Mouse (Mus musculus) left cerebral cortex, postnatal 14 days (tissue): ENCODE data around the gene Tmem202. TPM values are rescaled to one million over a fixed set of nuclear protein-coding genes. Genes with fewer than 3 reads are reported as not detected.

ENCODE experiments used
- DNase-seq, 2 experiments: peaks; one replicate each; pipeline ENCODE4 v3.0.0; 2021 to 2022; ENCODE audit warnings: low spot score in 2 of 2, mixed read lengths in 1 of 2
- intact Hi-C: fragments of 180-260 bp; cut with DNase I; formaldehyde crosslinking; loops from one replicate; pipeline ENCODE4 v1.15.1; 2025
- total RNA-seq, 2 experiments: library from RNA; stranded (reverse); gene quantifications; 2 replicates each; pipeline ENCODE4 v1.2.3; 2021

Tmem202 gene
- total RNA-seq, 2 experiments from 2014 or later, result 2.0 to 3.5 TPM

DNA sequence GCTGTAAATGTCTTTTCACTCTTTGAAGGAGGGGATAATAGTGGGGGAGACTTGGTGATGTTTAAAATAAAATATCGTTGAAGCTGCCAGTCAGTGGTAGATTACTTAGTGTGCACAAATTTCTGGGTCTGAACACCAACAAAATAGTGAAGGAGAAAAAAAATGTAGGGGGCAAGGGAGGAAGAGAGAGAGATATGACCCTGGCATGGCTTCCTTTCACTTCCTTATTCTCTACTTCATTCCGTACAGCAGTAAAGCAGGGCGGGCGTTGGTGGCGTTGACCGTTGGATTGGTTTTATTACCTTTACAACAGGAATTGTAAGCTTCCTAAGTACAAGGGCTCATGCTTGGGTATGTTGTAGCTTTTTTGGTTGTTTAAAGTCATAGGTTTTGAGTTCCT, 2.0 kb upstream of the Tmem202 start:
- no peak for DNase-seq
- intact Hi-C loops, result no loop called here

- DNase-seq, result no peak
- intact Hi-C loops, result no loop called here
These were observed 2.0 kb downstream of the Tmem202 start for GRCm38 (mm10) chr9:59537651-59538050.

GRCm38 (mm10) chr9:59533889-59534288, 5.8 kb downstream of the Tmem202 start:
- intact Hi-C loops, result no loop called here
- DNase-seq, result no peak

- no peak for DNase-seq
- intact Hi-C loops, result no loop called here
These were observed 6.2 kb downstream of the Tmem202 start for GRCm38 (mm10) chr9:59533422-59533821.

DNA sequence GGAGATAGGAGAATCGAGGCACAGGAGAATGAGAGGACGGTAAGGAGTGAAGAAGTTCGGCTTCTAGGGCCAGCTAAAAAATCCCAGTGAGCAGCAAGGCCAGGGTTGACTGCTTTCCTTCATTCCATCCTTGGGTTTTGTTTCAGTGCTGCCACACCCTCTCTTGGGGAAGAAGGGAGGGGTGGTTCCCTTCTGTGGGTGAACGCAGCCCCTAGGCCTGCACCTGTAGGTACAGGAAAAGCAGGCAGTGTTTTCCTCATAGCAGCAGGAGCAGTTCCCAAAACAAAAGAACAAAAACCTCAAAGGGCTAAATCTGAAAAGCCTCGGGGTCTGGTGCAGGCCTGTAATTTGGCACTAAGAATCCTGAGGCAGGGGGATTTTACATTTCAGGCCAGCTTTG, 8.0 kb downstream of the Tmem202 start:
- intact Hi-C loops, result no loop called here

DNA sequence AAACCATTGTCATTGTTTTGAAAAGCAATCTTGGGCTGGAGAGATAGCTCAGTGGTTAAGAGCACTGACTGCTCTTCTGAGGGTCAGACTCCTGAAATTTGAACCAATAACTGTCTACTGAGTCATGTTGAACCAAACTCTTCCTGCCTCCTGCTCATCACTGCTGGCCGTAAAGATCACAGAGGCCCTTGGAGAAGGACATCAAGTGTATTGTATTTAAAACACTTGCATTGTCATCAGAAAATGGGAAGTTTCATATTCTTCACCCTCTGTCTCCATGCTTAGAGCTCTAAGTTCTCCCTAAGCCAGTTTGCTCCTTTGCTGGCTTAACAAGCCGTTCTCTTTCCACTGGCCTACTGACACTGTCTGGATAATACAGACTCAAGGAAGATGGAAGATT, 11.4 kb downstream of the Tmem202 start:
- DNase-seq, result no peak
- intact Hi-C loops, result no loop called here

More for the DNA sequence above, 8.0 kb downstream of the Tmem202 start:
- no peak for DNase-seq

DNA sequence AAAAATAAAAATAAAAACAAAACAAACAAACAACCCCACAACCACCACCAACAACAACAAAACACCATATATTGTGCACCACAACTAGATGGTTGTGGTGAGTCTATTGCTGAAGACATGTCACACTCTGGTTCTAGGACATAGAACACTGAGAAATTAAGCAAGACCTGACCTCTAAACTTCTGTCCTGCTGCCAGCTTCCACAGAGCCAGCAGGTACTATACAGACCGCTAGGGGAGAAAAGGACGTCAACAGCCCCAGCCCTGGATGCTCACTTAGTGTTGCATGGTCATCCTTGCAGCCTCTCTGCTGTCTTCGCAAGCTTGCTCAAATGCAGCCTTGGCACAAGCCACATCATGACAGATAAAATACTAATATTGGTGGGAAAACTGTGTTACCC, 12.1 kb downstream of the Tmem202 start:
- no peak for DNase-seq
- intact Hi-C loops, result no loop called here

- intact Hi-C loops, result no loop called here
- no peak for DNase-seq
These were observed 12.9 kb downstream of the Tmem202 start for GRCm38 (mm10) chr9:59526727-59527126.

DNA sequence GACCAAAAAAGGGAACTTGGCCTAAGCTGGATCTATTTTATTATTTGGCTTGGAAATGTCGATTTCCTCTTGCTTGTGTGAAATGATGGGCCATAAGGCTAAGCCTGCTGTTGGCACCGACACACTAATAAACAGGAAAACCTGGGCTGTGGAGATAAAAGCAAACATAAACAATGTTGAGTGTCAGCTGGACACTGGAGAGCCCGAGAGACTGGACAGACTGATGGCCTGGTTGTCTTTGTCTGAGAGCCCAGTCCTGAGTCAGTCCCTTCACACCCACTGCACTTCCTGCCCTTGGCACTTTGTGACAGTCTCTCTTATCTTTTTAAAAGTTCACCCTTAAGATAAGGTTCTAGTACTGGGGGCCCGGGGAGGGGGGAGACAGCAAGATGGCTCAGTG, 16.7 kb downstream of the Tmem202 start:
- intact Hi-C loops, result no loop called here
- no peak for DNase-seq

GRCm38 (mm10) chr9:59519396-59519795, 20.3 kb downstream of the Tmem202 start:
- intact Hi-C loops, result no loop called here
- DNase-seq, result no peak

- intact Hi-C loops, result no loop called here
- DNase-seq, result peak; percentile 65
These were observed 20.7 kb downstream of the Tmem202 start for GRCm38 (mm10) chr9:59518976-59519375.

DNA sequence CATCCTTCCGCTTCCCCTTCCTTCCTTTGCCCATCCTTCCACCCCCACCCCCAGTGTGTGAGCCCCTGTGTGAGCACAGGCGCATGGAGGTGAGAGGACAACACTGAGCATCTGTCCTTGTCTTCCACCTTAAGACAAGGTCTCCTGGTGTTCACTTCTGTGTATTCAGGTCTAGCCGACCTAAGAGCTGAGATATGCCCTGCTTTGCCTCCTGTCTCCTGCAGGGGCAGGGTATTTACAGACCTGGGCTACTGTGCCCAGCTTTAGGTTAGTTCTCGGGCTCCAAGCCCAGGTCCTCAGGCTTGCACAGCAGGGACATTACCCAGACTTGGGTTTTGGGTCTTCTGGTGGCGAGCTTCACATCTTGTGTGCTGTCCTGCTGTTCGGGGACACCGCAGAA, 22.5 kb downstream of the Tmem202 start:
- intact Hi-C loops, result no loop called here
- DNase-seq, result no peak

DNA sequence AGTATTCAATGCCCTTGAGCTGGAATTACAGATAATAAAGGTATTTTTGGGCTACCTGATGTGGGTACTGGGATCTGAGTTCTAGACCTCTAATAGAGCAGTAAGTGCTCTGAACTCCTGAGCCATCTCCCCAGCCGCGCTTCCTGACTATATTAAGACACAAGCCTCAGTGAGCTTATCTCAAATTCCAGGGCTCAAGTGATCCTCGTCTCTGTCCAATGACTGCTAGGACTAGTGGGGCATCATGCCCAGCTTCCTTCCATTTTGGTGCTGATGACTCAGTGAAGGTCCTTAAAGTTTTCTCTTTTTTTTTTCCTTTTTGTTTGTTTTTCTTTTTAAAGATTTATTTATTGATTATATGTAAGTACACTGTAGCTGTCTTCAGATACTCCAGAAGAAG, 24.6 kb downstream of the Tmem202 start:
- DNase-seq, result no peak
- intact Hi-C loops, result no loop called here

GRCm38 (mm10) chr9:59512381-59512780, 27.3 kb downstream of the Tmem202 start:
- intact Hi-C loops, result no loop called here
- no peak for DNase-seq

DNA sequence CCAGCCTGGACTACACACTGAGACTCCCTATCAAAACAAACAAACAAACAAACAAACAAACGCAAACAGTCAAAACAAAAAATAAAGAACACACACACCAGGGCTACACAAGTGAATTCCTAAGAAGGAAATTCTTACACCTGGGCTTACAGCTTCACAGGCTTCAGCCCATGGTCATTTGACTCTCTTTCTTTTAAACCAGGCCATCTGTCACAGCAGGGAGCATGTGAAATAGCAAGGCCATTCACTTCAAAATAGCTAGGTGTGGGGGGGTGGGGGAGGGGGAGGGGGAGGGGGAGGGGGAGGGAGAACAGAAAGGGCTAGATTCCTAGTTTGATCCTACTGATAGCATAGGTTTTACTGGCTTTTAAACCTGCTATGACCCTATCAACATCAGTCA, 31.5 kb downstream of the Tmem202 start:
- intact Hi-C loops, result no loop called here
- no peak for DNase-seq

GRCm38 (mm10) chr9:59487331-59487730, 52.3 kb downstream of the Tmem202 start:
- intact Hi-C loops, result loop anchor here (5.0 to 10.0 kb wide), 2 partner anchors 80 to 193 kb away; partner anchors contain the start of gene Adpgk
- DNase-seq, result no peak

DNA sequence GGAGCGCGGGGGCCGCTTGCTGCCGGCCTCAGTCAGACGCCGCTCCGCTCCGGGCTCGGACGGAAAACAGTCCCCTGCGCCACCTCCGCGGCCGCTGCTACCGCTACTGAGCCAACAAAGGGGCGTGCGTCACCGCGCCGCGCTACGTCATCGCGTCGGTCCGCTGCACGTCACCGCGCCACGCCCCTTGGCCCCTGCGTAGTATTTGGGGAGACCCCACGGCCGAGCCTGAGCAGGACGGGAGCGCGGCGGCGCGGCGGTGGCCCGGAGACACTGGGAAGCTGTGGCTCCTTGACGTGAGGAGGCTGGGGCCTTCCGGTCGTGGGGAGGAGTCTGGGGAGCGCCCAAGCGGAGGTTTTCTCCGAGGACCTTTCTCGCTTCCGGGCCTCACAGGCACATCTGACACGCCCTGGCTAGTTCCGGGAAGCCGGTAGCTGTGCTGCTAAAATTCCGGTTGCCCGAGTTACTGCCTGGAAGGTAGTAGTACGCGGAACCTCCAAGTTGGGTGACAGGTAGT, 53.0 kb downstream of the Tmem202 start, which contains the start of gene Arih1:
Gene Arih1, minus strand, starts transcription at position 70 of the 517 bp plus-strand sequence.
- intact Hi-C loops, result loop anchor here (5.0 to 10.0 kb wide), 2 partner anchors 81 to 192 kb away; partner anchors contain the start of gene Adpgk
- DNase-seq, result peak; percentile 98 to 99

- intact Hi-C loops, result loop anchor here (5.0 to 10.0 kb wide), 2 partner anchors 81 to 191 kb away; partner anchors contain the start of gene Adpgk
These were observed 53.5 kb downstream of the Tmem202 start for GRCm38 (mm10) chr9:59486076-59486518.

DNA sequence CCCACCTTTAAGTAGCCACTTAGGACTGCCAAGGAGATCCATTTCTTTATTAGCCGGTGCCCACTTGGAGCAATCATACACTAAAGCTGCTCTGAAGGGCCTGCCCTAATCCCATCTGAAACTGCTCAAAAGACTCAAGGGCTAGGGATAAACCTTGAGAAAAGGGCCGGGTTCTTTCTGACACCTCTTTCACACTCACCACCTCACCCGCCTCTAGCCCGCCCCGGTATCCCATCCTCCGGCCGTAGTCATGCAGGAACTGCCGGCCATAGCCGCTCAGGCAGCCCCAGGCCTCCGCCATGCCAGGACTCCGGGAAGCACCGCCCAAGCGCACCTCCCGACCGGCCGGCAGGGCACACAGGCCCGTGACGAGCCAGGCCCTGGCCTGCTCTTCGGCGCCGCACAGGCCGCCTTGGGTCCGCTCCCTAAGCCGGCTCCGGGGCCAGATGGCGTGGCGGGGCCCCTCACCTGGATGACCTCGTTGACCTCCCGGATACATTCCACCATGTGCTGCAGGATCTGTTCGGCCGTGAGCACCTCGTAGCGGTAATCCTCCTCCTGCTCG, 54.1 kb downstream of the Tmem202 start:
- intact Hi-C loops, result loop anchor here (5.0 to 10.0 kb wide), 2 partner anchors 82 to 191 kb away; partner anchors contain the start of gene Adpgk
- DNase-seq, result peak; percentile 15 to 40

More at GRCm38 (mm10) chr9:59486076-59486518, 53.5 kb downstream of the Tmem202 start:
- peak in 1 of 2 experiments; percentile 31 for DNase-seq

DNA sequence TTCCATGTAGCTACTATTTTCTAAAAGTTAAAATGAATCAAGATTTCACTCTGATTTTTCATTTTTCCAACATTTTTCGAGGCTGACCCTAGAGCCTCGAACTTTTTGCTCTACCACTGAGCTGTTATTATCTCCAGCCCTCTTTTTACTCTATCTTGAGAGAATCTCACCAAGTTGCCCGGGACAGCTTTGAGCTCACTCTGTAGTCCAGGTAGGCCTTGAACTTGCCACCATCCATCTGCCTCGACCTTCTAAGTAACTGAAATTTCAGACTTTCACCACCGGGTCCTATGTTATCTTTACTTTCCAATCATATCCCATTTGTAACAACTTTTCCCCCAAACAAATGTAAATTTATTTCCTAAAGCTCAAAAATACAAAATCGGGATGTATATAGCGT, 54.9 kb downstream of the Tmem202 start:
- no peak for DNase-seq
- intact Hi-C loops, result loop anchor here (5.0 to 10.0 kb wide), 2 partner anchors 83 to 190 kb away; partner anchors contain the start of gene Adpgk

GRCm38 (mm10) chr9:59482419-59482818, 57.2 kb downstream of the Tmem202 start:
- no peak for DNase-seq
- intact Hi-C loops, result loop anchor here (10.0 kb wide), 1 partner anchor 188 kb away; the partner anchor contains the start of gene Adpgk
